Mouse (Mus musculus): ENCODE data around the gene Baz2b. TPM values are rescaled to one million over a fixed set of nuclear protein-coding genes. Genes with fewer than 3 reads are reported as not detected.
A peak's percentile ranks its signal among the peaks of the same experiment; 100 is the strongest.

The Baz2b gene
- polyA plus RNA-seq, 1 experiment from 2014 or later, result 79.0 TPM

DNA sequence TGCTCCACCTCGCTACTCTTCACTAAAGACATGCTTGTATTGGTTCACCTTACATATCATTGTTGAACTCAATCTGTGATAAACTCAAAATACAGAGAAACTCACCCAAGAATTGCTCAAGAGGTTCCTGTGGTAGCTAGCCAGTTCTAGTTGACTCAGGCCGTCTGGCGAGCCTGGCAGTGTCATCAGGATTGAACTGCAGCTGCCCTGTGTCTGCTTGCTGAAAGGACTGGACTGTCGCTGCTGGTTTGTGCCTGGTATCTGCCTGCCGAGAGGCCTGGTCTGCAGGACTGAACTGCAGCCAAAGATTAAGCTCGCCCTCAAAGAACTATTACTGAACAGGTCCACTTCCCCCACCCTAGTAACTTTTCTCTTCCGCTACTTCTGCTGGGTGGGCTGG is 313.2 kb downstream of the Baz2b start:
- no peak overlapping the region for H3K4me3 ChIP-seq
- ATAC-seq (ENCODE audit: low read depth), result no peak
- no peaks in the 10 kb centered on the region for H3K4me1 ChIP-seq (replicated peaks)
- H3K4me2 ChIP-seq, result no peak overlapping the region
- H3K9ac ChIP-seq, result no peak overlapping the region
- H3K27ac ChIP-seq (replicated peaks), result no peak overlapping the region
- H3K9me3 ChIP-seq, result no peaks in the 10 kb centered on the region
- H3K36me3 ChIP-seq, result peaks cover 45% of the 10 kb centered on the region
- no peaks in the 10 kb centered on the region for H3K27me3 ChIP-seq
- 84% methylated on average over 7 of the region's 7 CpGs for WGBS

DNA sequence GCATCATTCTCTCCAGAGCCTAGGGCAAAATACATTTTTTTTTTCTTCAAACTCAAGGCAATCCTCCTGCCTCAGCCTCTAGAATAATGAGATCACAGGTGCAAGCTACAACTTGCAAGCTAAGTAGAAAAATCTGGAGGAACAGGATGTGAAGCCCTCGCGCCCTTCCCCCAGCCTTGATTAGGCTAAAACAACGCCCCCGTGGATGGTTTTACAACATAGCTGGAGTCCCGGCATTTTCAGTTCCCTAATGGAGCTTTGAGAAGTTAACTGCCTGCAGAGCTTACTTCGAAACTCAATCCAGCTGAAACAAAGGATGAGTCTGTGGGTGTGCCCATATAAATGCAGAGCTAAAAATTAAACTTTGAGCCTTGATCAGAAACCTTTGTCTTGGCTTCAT is 319.9 kb downstream of the Baz2b start:
- Histone ChIP-seq H3K4me3 (no peak overlapping the region), H3K4me2 (no peak overlapping the region), H3K36me3 (peaks cover 22% of the 10 kb centered on the region), H3K27me3 (no peaks in the 10 kb centered on the region), H3K4me1 (replicated peaks) (no peaks in the 10 kb centered on the region), H3K9ac (no peak overlapping the region), H3K9me3 (no peaks in the 10 kb centered on the region), H3K27ac (replicated peaks) (no peak overlapping the region)
- 48% methylated on average over 6 of the region's 6 CpGs for WGBS
- no peak for ATAC-seq (ENCODE audit: low read depth)

GRCm38 (mm10) chr2:59882742-59883281 is 326.8 kb downstream of the Baz2b start:
- H3K9me3 ChIP-seq, result peaks cover 14% of the 10 kb centered on the region; the same call in 1 of the 2 replicates
- WGBS, result 66% methylated on average over 8 of the region's 8 CpGs
- H3K4me2 ChIP-seq, result peak overlapping the region; percentile 84
- H3K4me1 ChIP-seq (replicated peaks), result peaks cover 5% of the 10 kb centered on the region
- H3K27ac ChIP-seq (replicated peaks), result no peak overlapping the region
- H3K36me3 ChIP-seq, result no peaks in the 10 kb centered on the region
- peak; percentile 44; the same call in 1 of the 2 replicates for ATAC-seq (ENCODE audit: low read depth)
- no peaks in the 10 kb centered on the region for H3K27me3 ChIP-seq
- H3K9ac ChIP-seq, result 0 out of 2 replicates have a peak overlapping the region, but pooled peaks have one; percentile 77
- peak overlapping the region; percentile 79 for H3K4me3 ChIP-seq

- Histone ChIP-seq H3K36me3 (no peaks in the 10 kb centered on the region), H3K4me2 (peak within 1 kb of the TSS; percentile 84), H3K27me3 (no peaks in the 10 kb centered on the region), H3K9me3 (peaks cover 14% of the 10 kb centered on the region; the same call in 1 of the 2 replicates), H3K9ac (peak within 1 kb of the TSS; percentile 77), H3K27ac (replicated peaks) (peak within 1 kb of the TSS; percentile 69), H3K4me1 (replicated peaks) (peaks cover 5% of the 10 kb centered on the region), H3K4me3 (peak within 1 kb of the TSS; percentile 79)
- ATAC-seq (ENCODE audit: low read depth), result peak; percentile 96
- WGBS, result 5% methylated on average over 57 of the region's 57 CpGs
Observed at GRCm38 (mm10) chr2:59881831-59882741, 327.6 kb downstream of the Baz2b start, which contains the start of gene Wdsub1. TSS of gene Wdsub1 (minus strand) at chr2:59882591.

GRCm38 (mm10) chr2:59881404-59881803 is 328.2 kb downstream of the Baz2b start:
- Histone ChIP-seq H3K4me3 (peak overlapping the region; percentile 79), H3K9ac (peak overlapping the region; percentile 77; the same call in 1 of the 2 replicates), H3K27me3 (no peaks in the 10 kb centered on the region), H3K27ac (replicated peaks) (no peak overlapping the region), H3K9me3 (peaks cover 14% of the 10 kb centered on the region; the same call in 1 of the 2 replicates), H3K4me2 (peak overlapping the region; percentile 84), H3K4me1 (replicated peaks) (peaks cover 5% of the 10 kb centered on the region), H3K36me3 (no peaks in the 10 kb centered on the region)
- ATAC-seq (ENCODE audit: low read depth), result no peak
- WGBS, result 83% methylated on average over 6 of the region's 6 CpGs

- Histone ChIP-seq H3K9ac (no peak overlapping the region), H3K4me3 (no peak overlapping the region), H3K27me3 (no peaks in the 10 kb centered on the region), H3K4me2 (no peak overlapping the region), H3K9me3 (peaks cover 14% of the 10 kb centered on the region; the same call in 1 of the 2 replicates), H3K4me1 (replicated peaks) (peaks cover 5% of the 10 kb centered on the region), H3K36me3 (no peaks in the 10 kb centered on the region), H3K27ac (replicated peaks) (no peak overlapping the region)
- no peak for ATAC-seq (ENCODE audit: low read depth)
- 79% methylated on average over 19 of the region's 19 CpGs for WGBS
Observed at GRCm38 (mm10) chr2:59878221-59878620, 331.4 kb downstream of the Baz2b start.

GRCm38 (mm10) chr2:59877335-59877734 is 332.3 kb downstream of the Baz2b start:
- no peak overlapping the region for H3K9ac ChIP-seq
- H3K27ac ChIP-seq (replicated peaks), result no peak overlapping the region
- no peak overlapping the region for H3K4me3 ChIP-seq
- WGBS, result 85% methylated on average over 4 of the region's 4 CpGs
- H3K27me3 ChIP-seq, result no peaks in the 10 kb centered on the region
- H3K9me3 ChIP-seq, result peaks cover 14% of the 10 kb centered on the region; the same call in 1 of the 2 replicates
- no peaks in the 10 kb centered on the region for H3K36me3 ChIP-seq
- ATAC-seq (ENCODE audit: low read depth), result no peak
- peaks cover 5% of the 10 kb centered on the region for H3K4me1 ChIP-seq (replicated peaks)
- H3K4me2 ChIP-seq, result no peak overlapping the region

DNA sequence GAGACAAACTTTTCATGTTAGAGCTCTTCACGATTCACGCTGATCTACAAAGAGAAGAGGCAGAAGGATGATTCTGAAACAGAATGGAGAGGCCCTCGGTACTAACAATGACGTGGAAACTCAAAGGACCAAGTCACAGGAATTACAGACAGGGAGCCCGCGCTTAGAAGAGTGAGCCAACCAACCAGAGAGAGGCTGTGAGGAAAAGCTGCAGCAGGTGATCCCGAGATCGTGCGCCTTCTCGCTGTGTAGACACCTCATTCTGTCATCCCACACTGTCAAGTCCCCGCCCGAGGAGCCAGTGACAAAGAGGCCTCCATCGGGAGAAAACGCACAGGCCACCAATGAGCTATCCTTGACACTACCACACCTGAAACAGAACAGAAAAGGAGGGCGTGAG is 333.2 kb downstream of the Baz2b start:
- Histone ChIP-seq H3K9me3 (peaks cover 14% of the 10 kb centered on the region; the same call in 1 of the 2 replicates), H3K27me3 (no peaks in the 10 kb centered on the region), H3K36me3 (0 out of 2 replicates have a peak, but pooled peaks cover 4% of the 10 kb centered on the region), H3K4me2 (no peak overlapping the region), H3K27ac (replicated peaks) (no peak overlapping the region), H3K9ac (no peak overlapping the region), H3K4me1 (replicated peaks) (no peaks in the 10 kb centered on the region), H3K4me3 (no peak overlapping the region)
- no peak for ATAC-seq (ENCODE audit: low read depth)
- WGBS, result 89% methylated on average over 15 of the region's 15 CpGs

DNA sequence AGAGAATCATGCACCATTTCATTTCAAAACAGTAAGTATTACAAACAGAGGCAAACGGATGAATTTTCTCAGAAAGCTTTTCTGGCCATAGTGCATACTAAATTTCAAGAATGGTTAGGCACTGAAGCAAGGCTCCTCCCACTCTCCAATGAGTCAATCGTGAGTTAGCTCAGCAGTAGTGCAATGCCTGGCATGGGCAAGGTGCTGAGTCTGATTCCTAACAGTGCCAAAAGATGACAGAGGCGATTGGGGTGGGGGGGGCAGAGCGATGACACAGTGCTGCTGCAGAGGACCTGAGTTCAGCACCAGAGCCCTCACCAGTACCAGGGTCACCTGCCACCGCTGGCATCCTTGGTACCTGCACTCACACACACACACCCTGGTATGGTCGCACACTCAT is 339.1 kb downstream of the Baz2b start:
- Histone ChIP-seq H3K36me3 (0 out of 2 replicates have a peak, but pooled peaks cover 7% of the 10 kb centered on the region), H3K4me3 (no peak overlapping the region), H3K4me1 (replicated peaks) (no peaks in the 10 kb centered on the region), H3K9ac (no peak overlapping the region), H3K4me2 (no peak overlapping the region), H3K27ac (replicated peaks) (no peak overlapping the region), H3K27me3 (no peaks in the 10 kb centered on the region), H3K9me3 (no peaks in the 10 kb centered on the region)
- ATAC-seq (ENCODE audit: low read depth), result no peak
- 87% methylated on average over 6 of the region's 6 CpGs for WGBS

DNA sequence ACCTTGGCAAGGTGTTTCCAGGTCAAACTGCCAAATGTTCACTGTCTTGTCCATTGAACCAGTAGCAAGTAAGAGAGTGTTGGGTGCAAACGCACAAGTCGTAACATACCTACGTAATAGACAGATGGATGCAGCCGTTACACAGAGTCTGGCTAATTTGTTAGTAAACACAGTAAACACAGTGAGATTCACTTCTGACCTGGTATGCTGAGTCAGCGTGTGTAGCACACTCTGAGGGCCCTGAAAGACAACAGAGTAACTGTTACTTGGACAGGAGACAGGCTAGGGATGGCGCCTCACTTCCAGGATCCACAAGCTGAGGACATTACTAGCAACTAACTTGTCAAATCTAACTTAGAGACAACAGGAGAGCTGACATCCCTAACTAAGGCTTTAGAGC is 347.0 kb downstream of the Baz2b start:
- no peak overlapping the region for H3K9ac ChIP-seq
- 87% methylated on average over 6 of the region's 6 CpGs for WGBS

DNA sequence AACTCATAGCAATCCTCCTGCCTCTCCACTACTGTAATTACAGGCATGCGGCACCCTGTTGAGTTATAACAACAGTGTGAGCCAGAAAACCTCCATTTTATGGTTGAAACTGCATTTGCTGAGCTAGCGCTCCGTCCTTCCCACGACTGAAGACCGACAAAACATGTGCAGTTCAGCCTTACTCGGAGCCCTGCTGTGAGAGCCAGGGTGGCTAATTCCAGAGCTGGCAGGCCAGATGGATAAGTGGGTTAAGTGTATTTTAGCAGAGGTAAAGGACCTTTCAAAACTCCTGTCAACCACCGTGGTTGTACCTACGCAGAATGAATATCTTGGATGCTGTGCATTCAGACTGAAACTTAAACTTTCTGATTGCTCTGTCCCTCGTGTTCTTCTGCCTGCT is 355.3 kb downstream of the Baz2b start:
- Histone ChIP-seq H3K27me3 (no peaks in the 10 kb centered on the region), H3K4me1 (replicated peaks) (peaks cover 6% of the 10 kb centered on the region; the same call in 1 of the 2 replicates), H3K9ac (no peak overlapping the region), H3K9me3 (no peaks in the 10 kb centered on the region), H3K4me2 (no peak overlapping the region), H3K27ac (replicated peaks) (no peak overlapping the region), H3K4me3 (no peak overlapping the region), H3K36me3 (0 out of 2 replicates have a peak, but pooled peaks cover 3% of the 10 kb centered on the region)
- 58% methylated on average over 9 of the region's 9 CpGs for WGBS
- ATAC-seq (ENCODE audit: low read depth), result no peak

More for the DNA sequence above, 347.0 kb downstream of the Baz2b start:
- Histone ChIP-seq H3K27me3 (no peaks in the 10 kb centered on the region), H3K4me2 (no peak overlapping the region), H3K9me3 (no peaks in the 10 kb centered on the region), H3K4me3 (no peak overlapping the region), H3K4me1 (replicated peaks) (peaks cover 8% of the 10 kb centered on the region; the same call in 1 of the 2 replicates), H3K27ac (replicated peaks) (no peak overlapping the region), H3K36me3 (0 out of 2 replicates have a peak, but pooled peaks cover 5% of the 10 kb centered on the region)
- ATAC-seq (ENCODE audit: low read depth), result no peak

GRCm38 (mm10) chr2:59853543-59853942 is 356.1 kb downstream of the Baz2b start:
- Histone ChIP-seq H3K27ac (replicated peaks) (no peak overlapping the region), H3K4me1 (replicated peaks) (no peaks in the 10 kb centered on the region), H3K9ac (no peak overlapping the region), H3K27me3 (no peaks in the 10 kb centered on the region), H3K4me2 (no peak overlapping the region), H3K4me3 (no peak overlapping the region), H3K36me3 (0 out of 2 replicates have a peak, but pooled peaks cover 3% of the 10 kb centered on the region), H3K9me3 (no peaks in the 10 kb centered on the region)
- WGBS, result 91% methylated on average over 10 of the region's 10 CpGs
- ATAC-seq (ENCODE audit: low read depth), result no peak

Data from neural tube, embryonic 13.5 days (tissue).